Mouse (Mus musculus) small intestine, adult 2 months (tissue): ENCODE measurements around the gene Tmem260.

Experiments
- CTCF ChIP-seq: fragments of 200-500 bp; IDR thresholded peaks from 2 replicates; pipeline ENCODE4 v1.5.1; 2012; ENCODE audit warnings: low read depth, mild to moderate bottlenecking, control low read depth, inconsistent platforms, low read length, moderate library complexity, mixed read lengths; ENCODE audit not compliant: insufficient replicate concordance, insufficient read length; ENCODE audit errors: extremely low read depth
- POLR2A ChIP-seq: fragments of 200-500 bp; IDR thresholded peaks from 2 replicates; pipeline ENCODE4 v1.6.1; 2012; ENCODE audit warnings: low read depth, mild to moderate bottlenecking, control low read depth, inconsistent platforms, low read length, moderate library complexity

GRCm38 (mm10) chr14:48523361-48523760, 77.4 kb downstream of the Tmem260 start:
- TF ChIP-seq CTCF (no peak), POLR2A (no peak)
